Mouse (Mus musculus) kidney, embryonic 15.5 days (tissue): ENCODE data around the gene Armc7. TPM values are rescaled to one million over a fixed set of nuclear protein-coding genes. Genes with fewer than 3 reads are reported as not detected.
A peak's percentile ranks its signal among the peaks of the same experiment; 100 is the strongest.
"Not testable (repeated sequence)": the region's sequence is repeated elsewhere in the genome, so short reads cannot be mapped to it uniquely, and the experiment has no call there.

Source experiments
- ATAC-seq: fragments of 200-750 bp; cut with Nextera tagmentation; replicated peaks from 2 replicates; pipeline ENCODE4 v1.8.0; 2017; ENCODE audit warnings: moderate TSS enrichment; ENCODE audit not compliant: low FRiP score
- H3K27ac ChIP-seq: fragments of 300-500 bp; sonication (generic); 2 replicates; pipeline ENCODE4 v1.5.1; 2015; ENCODE audit warnings: mild to moderate bottlenecking, inconsistent platforms
- H3K27me3 ChIP-seq: fragments of 300-500 bp; sonication (generic); 2 replicates; pipeline ENCODE4 v1.6.1; 2015; ENCODE audit warnings: inconsistent platforms
- H3K36me3 ChIP-seq: fragments of 300-500 bp; sonication (generic); 2 replicates; pipeline ENCODE4 v1.6.1; 2015; ENCODE audit warnings: inconsistent platforms
- H3K4me1 ChIP-seq: fragments of 300-500 bp; sonication (generic); 2 replicates; pipeline ENCODE4 v1.6.1; 2015; ENCODE audit warnings: inconsistent platforms
- H3K4me2 ChIP-seq: fragments of 300-500 bp; sonication (generic); 2 replicates; pipeline ENCODE4 v1.6.1; 2015; ENCODE audit warnings: moderate library complexity, mild to moderate bottlenecking, inconsistent platforms
- H3K4me3 ChIP-seq: fragments of 300-500 bp; sonication (generic); replicated peaks from 2 replicates; pipeline ENCODE4 v1.5.1; 2015; ENCODE audit warnings: mild to moderate bottlenecking, inconsistent platforms
- H3K9ac ChIP-seq: fragments of 300-500 bp; sonication (generic); 2 replicates; pipeline ENCODE4 v1.6.1; 2015; ENCODE audit warnings: mild to moderate bottlenecking, inconsistent platforms
- H3K9me3 ChIP-seq: fragments of 300-500 bp; sonication (generic); replicated peaks from 2 replicates; pipeline ENCODE4 v1.6.1; 2016; ENCODE audit warnings: inconsistent platforms
- WGBS: fragments of 180-500 bp; shearing (Covaris S2); methylation state at CpG from one replicate; pipeline ENCODE4 v1.1.7; 2015; ENCODE audit warnings: mixed read lengths; 5-methylcytosine and 5-hydroxymethylcytosine counted together
- polyA plus RNA-seq: library from polyadenylated mRNA; unstranded; fragments of >200 nt; fragmentation: Nextera tagmentation; extraction: Ambion mirVana; gene quantifications from 2 replicates; pipeline ENCODE4 v1.2.1, GENCODE M21; 2015

Gene Armc7
- polyA plus RNA-seq, 1 experiment from 2014 or later, result 9.1 TPM

DNA sequence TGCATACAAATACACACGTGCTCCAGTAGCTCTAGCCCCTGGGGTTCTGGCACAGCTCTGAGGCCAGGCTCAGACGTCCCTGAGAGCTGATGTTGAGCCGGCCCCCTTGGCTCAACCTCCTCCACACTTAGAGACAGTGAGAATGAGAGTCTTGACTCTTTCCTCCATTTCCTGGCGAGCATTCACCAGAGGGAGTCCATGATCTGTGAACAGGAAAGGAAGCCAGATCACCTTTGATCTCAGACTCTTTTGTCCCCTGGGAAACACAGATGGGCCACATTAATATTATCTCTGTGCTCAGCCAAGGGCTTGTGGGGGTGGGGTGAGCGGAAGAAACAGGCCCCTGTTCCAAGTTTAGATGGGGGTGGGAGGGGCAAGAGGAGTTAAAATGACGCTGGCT lies 18.1 kb upstream of the Armc7 start:
- H3K27ac ChIP-seq, result peak overlapping the region; percentile 48; the same call in 1 of the 2 replicates
- WGBS, result 19% methylated on average over 6 of the region's 6 CpGs

DNA sequence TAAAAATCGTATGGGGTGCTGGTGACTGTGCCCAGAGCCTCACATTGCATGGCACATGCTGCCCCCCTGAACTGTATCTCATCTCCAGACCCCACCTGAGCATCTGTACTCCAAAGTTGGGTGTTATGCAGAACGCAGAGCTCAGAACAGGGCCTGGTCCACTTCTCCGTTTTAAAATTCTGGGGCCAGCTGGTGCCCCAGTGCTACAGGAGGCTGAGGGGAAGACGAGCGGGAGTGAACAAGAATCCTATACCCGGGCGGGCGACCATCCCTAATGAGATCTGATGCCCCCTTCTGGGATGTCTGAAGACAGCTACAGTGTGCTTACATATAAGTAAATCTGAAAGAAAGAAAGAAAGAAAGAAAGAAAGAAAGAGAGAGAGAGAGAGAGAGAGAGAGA lies 14.5 kb upstream of the Armc7 start:
- H3K36me3 ChIP-seq, result no peaks in the 10 kb centered on the region
- no peak overlapping the region for H3K9ac ChIP-seq
- no peak for ATAC-seq
- no peak overlapping the region for H3K27ac ChIP-seq
- no peak overlapping the region for H3K4me2 ChIP-seq
- H3K27me3 ChIP-seq, result no peaks in the 10 kb centered on the region
- WGBS, result 29% methylated on average over 8 of the region's 8 CpGs
- peaks cover 14% of the 10 kb centered on the region for H3K4me1 ChIP-seq
- H3K9me3 ChIP-seq, result no peaks in the 10 kb centered on the region
- H3K4me3 ChIP-seq, result no peak overlapping the region

More for the DNA sequence above, 18.1 kb upstream of the Armc7 start:
- H3K9ac ChIP-seq, result no peak overlapping the region
- no peak overlapping the region for H3K4me2 ChIP-seq
- no peaks in the 10 kb centered on the region for H3K36me3 ChIP-seq
- H3K4me1 ChIP-seq, result peaks cover 18% of the 10 kb centered on the region
- ATAC-seq, result no peak
- no peaks in the 10 kb centered on the region for H3K27me3 ChIP-seq
- 0 out of 2 replicates have a peak, but pooled peaks cover 2% of the 10 kb centered on the region for H3K9me3 ChIP-seq
- no peak overlapping the region for H3K4me3 ChIP-seq

DNA sequence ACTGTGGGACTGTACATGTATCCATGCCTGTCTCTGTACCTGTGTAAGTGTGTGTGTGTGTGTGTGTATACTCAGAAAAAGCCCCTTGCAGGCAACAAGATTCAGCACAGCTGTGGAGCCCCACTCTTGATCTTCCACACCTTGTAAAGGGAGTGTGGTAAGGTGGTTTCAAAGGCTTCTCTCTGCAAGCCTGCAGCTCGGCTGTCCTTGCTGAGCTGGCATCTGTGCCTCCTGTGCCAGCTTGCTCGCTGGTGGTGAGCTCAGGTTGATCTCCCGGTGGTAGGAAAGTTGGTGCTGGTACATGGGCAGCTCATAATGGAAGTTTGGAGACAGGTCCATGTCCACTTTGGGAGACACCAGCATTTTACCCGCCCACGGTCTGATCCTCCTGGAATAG lies 13.6 kb upstream of the Armc7 start:
- Histone ChIP-seq H3K4me3 (no peak overlapping the region), H3K27me3 (no peaks in the 10 kb centered on the region), H3K27ac (no peak overlapping the region), H3K4me1 (peaks cover 15% of the 10 kb centered on the region), H3K9ac (no peak overlapping the region), H3K4me2 (0 out of 2 replicates have a peak overlapping the region, but pooled peaks have one; percentile 44), H3K9me3 (no peaks in the 10 kb centered on the region), H3K36me3 (no peaks in the 10 kb centered on the region)
- no peak for ATAC-seq
- 68% methylated on average over 5 of the region's 5 CpGs for WGBS

DNA sequence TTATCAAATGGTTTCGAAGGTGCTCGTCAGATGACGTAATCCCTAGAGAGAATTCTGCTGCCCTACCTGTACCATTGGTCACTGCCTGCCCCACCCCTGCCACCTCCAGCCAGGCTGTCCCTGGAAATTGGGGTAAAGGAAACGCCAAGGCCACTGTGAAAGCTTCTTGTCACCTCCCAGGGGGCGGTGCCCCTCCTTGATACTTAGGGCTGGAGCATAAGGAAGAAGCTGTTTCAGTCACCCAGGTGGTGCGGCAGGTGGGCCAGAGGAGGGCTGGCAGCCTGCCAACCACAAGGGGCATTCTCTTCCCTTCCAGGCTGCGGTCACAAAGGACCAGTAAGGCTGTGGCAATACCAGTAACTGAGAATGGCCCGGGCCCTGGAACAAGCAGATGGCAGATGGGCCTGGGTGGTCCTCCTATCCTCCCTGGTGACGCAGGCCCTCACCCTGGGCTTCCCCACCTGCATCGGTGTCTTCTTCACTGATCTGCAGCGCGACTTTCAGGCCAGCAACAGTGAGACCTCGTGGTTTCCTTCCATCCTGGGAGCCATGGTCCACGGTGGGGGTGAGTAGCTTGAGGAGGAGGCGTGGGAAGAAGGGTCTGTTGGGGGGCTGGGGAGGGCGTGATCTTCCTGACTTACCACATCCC lies 13.1 kb upstream of the Armc7 start, which contains the start of gene Slc16a5:
Slc16a5 (plus strand) TSS at position 232 of the 649 bp plus-strand sequence.
- 74% methylated on average over 16 of the region's 16 CpGs for WGBS
- H3K4me2 ChIP-seq, result peak within 1 kb of the TSS; percentile 44
- 0 out of 2 replicates have a peak within 1 kb of the TSS, but pooled peaks have one; percentile 9 for H3K9ac ChIP-seq
- H3K4me1 ChIP-seq, result peaks cover 15% of the 10 kb centered on the region
- no peak; the same call in 1 of the 2 replicates for ATAC-seq
- H3K9me3 ChIP-seq, result no peaks in the 10 kb centered on the region
- H3K27me3 ChIP-seq, result no peaks in the 10 kb centered on the region
- peak within 1 kb of the TSS; percentile 22 for H3K4me3 ChIP-seq
- H3K36me3 ChIP-seq, result no peaks in the 10 kb centered on the region
- H3K27ac ChIP-seq, result peak within 1 kb of the TSS; percentile 63

- no peak for ATAC-seq
- H3K4me3 ChIP-seq, result peak overlapping the region; percentile 22
These were observed 12.1 kb upstream of the Armc7 start for GRCm38 (mm10) chr11:115463397-115463796.

GRCm38 (mm10) chr11:115464851-115465250 lies 10.6 kb upstream of the Armc7 start:
- peak overlapping the region; percentile 19; the same call in 1 of the 2 replicates for H3K4me2 ChIP-seq
- H3K9ac ChIP-seq, result no peak overlapping the region
- H3K36me3 ChIP-seq, result peaks cover 5% of the 10 kb centered on the region; the same call in 1 of the 2 replicates
- no peak overlapping the region for H3K4me3 ChIP-seq
- H3K9me3 ChIP-seq, result no peaks in the 10 kb centered on the region
- H3K27me3 ChIP-seq, result no peaks in the 10 kb centered on the region
- no peak for ATAC-seq
- 84% methylated on average over 8 of the region's 8 CpGs for WGBS
- no peak overlapping the region for H3K27ac ChIP-seq
- peaks cover 11% of the 10 kb centered on the region; the same call in 1 of the 2 replicates for H3K4me1 ChIP-seq

More at GRCm38 (mm10) chr11:115463397-115463796, 12.1 kb upstream of the Armc7 start:
- 49% methylated on average over 11 of the region's 11 CpGs for WGBS
- H3K27ac ChIP-seq, result peak overlapping the region; percentile 63
- peaks cover 11% of the 10 kb centered on the region; the same call in 1 of the 2 replicates for H3K4me1 ChIP-seq
- no peaks in the 10 kb centered on the region for H3K36me3 ChIP-seq
- H3K27me3 ChIP-seq, result no peaks in the 10 kb centered on the region
- no peaks in the 10 kb centered on the region for H3K9me3 ChIP-seq
- H3K9ac ChIP-seq, result no peak overlapping the region
- peak overlapping the region; percentile 44 for H3K4me2 ChIP-seq

- ATAC-seq, result no peak
- no peaks in the 10 kb centered on the region for H3K27me3 ChIP-seq
- no peaks in the 10 kb centered on the region for H3K9me3 ChIP-seq
- H3K4me3 ChIP-seq, result no peak overlapping the region
- H3K4me2 ChIP-seq, result no peak overlapping the region
- WGBS, result 24% methylated on average over 4 of the region's 4 CpGs
- H3K36me3 ChIP-seq, result peaks cover 10% of the 10 kb centered on the region; the same call in 1 of the 2 replicates
- H3K4me1 ChIP-seq, result peaks cover 9% of the 10 kb centered on the region
- no peak overlapping the region for H3K9ac ChIP-seq
- no peak overlapping the region for H3K27ac ChIP-seq
These were observed 8.2 kb upstream of the Armc7 start for GRCm38 (mm10) chr11:115467217-115467618.

DNA sequence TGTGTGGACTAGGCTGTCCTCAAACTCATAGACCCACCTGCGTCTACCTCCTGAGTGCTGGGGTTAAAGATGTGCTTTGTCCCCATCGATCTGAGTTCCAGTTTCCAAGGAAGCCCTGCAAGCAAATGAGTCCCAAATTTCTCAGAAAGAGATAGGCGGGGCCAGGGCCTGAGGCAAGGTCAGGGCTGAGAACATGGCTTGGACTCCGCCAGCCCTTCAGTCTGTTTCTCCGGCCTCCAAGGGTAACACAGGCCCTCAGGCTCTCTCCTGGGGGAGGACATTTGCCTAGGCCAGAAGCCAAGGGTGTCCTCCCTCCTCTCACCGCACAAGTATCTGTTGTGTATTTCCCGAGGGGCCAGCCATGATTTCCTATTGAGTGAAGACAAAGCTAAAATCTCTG lies 3.3 kb upstream of the Armc7 start:
- no peak for ATAC-seq
- Histone ChIP-seq H3K27me3 (no peaks in the 10 kb centered on the region), H3K9me3 (no peaks in the 10 kb centered on the region), H3K4me2 (no peak overlapping the region), H3K27ac (no peak overlapping the region), H3K4me1 (peaks cover 51% of the 10 kb centered on the region), H3K9ac (no peak overlapping the region), H3K36me3 (peaks cover 10% of the 10 kb centered on the region; the same call in 1 of the 2 replicates), H3K4me3 (no peak overlapping the region)
- 82% methylated on average over 7 of the region's 7 CpGs for WGBS

DNA sequence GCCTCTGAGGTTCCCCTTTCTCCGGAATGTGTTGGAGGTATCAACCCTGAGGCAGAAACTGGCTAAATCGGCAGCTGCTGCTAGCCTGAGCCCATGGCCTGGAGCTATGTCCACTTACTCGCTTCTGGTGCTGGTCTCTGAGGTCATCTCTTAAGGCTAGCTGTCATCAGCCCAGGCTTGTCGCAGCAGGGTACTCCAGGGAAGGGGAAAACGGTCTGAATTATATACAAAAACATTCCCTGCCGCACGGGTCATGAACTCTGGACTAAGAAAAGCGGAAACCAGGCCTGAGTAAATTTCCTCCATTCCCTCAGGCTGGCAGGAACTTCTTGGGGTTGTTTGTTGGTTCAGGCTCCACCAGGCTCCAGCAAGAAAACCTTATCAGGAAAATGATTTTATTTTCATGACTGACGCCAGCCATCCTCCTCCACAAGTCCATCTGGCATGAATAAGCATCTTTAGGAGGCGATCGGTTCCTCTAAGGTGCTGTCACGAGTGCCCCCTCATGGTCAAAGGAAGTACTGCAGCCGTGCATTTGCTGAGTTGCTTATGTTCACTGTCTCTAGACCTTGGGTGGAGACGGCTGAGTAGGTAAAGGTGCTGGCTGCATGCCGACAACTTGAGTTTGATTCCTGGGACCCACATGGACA lies 1.7 kb upstream of the Armc7 start:
- Histone ChIP-seq H3K9me3 (no peaks in the 10 kb centered on the region), H3K4me3 (peak overlapping the region; percentile 0; the same call in 1 of the 2 replicates), H3K4me1 (peaks cover 50% of the 10 kb centered on the region), H3K4me2 (peak overlapping the region; percentile 35), H3K9ac (no peak overlapping the region), H3K27ac (peak overlapping the region; percentile 81), H3K36me3 (peaks cover 10% of the 10 kb centered on the region; the same call in 1 of the 2 replicates), H3K27me3 (no peaks in the 10 kb centered on the region)
- WGBS, result 6% methylated on average over 15 of the region's 15 CpGs
- ATAC-seq, result peak; percentile 49

GRCm38 (mm10) chr11:115475758-115476237 lies 331 bp downstream of the Armc7 start:
- Histone ChIP-seq H3K9me3 (no peaks in the 10 kb centered on the region), H3K27ac (no peak overlapping the region)
- ATAC-seq, result no peak; the same call in none of the 2 replicates

DNA sequence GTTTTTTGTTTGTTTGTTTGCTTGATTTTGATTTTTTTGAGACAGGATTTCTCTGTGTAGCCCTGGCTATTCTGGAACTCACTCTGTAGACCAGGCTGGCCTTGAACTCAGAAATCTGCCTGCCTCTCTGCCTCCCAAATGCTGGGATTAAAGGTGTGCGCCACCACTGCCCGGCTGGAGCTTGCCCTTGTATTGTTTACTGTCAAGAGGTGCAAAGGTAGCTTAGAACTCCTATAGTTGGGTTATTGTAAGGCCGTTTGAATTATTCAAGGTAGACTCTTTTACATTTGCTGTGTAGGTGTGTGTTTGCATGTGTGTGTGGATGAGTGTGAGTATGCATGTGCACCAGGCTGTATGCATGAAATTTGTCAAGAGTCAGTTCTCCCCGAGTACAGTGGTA lies 1.2 kb downstream of the Armc7 start:
- not testable (repeated sequence) for ATAC-seq, H3K36me3 ChIP-seq, H3K27me3 ChIP-seq, H3K27ac ChIP-seq, H3K9ac ChIP-seq, H3K9me3 ChIP-seq
- 89% methylated on average over 4 of the region's 4 CpGs for WGBS
- peak overlapping the region; percentile 93 for H3K4me2 ChIP-seq
- H3K4me3 ChIP-seq, result peak overlapping the region; percentile 92
- peaks cover 50% of the 10 kb centered on the region for H3K4me1 ChIP-seq

More at GRCm38 (mm10) chr11:115475758-115476237, 331 bp downstream of the Armc7 start:
- H3K4me1 ChIP-seq, result peaks cover 50% of the 10 kb centered on the region
- WGBS, result 3% methylated on average over 28 of the region's 28 CpGs
- peak overlapping the region; percentile 81 for H3K9ac ChIP-seq
- H3K4me3 ChIP-seq, result peak overlapping the region; percentile 92
- no peaks in the 10 kb centered on the region for H3K27me3 ChIP-seq
- peak overlapping the region; percentile 93 for H3K4me2 ChIP-seq
- H3K36me3 ChIP-seq, result 0 out of 2 replicates have a peak, but pooled peaks cover 4% of the 10 kb centered on the region

DNA sequence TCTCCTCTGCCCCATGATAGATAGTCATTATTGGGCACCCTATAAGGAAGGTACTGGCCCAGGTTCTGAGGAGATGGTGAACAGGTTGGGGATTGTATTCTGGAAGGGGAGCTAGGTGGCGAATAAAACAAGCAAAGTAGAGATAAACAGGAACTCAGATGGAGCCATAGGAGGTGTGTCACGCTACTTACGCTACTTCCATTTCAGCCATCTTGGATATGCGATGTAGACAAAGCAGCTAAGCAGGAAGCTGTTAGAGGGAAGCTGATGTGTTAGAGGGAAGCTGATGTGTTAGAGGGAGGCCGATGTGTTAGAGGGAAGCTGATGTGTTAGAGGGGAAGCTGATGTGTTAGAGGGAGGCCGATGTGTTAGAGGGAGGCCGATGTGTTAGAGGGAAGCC lies 1.9 kb downstream of the Armc7 start:
- not testable (repeated sequence) for H3K27ac ChIP-seq, H3K36me3 ChIP-seq, H3K27me3 ChIP-seq, ATAC-seq, H3K9ac ChIP-seq, H3K9me3 ChIP-seq, H3K4me3 ChIP-seq
- Histone ChIP-seq H3K4me1 (peaks cover 46% of the 10 kb centered on the region), H3K4me2 (0 out of 2 replicates have a peak overlapping the region, but pooled peaks have one; percentile 93)
- WGBS, result 88% methylated on average over 7 of the region's 7 CpGs
